Comparison of ENCODE assay signal across 27 mouse cellular contexts in genomic region chr9:110999056-110999455, GRCm38 (mm10). TPM values are rescaled to one million over a fixed set of nuclear protein-coding genes. Genes with fewer than 3 reads are reported as not detected.
A peak's percentile ranks its signal among the peaks of the same experiment; 100 is the strongest.
DNase-seq lines count a peak whose midpoint lies in the region; ATAC-seq and TF ChIP-seq lines count a peak whose summit lies in the region.
"Had no signal": no experiment of that assay in that cellular context is flagged by ENCODE, and none has a peak within 500 bp of the region (broad histone marks: within the 10 kb centered on the region; RNA-seq: fewer than 3 reads in every experiment).

No protein-coding gene starts in this region.

- no peaks in the 10 kb centered on the region for H3K9me3 ChIP-seq in hindbrain, embryonic 10.5 days
- no peaks in the 10 kb centered on the region for H3K9me3 ChIP-seq in hindbrain, embryonic 13.5 days
- H3K9me3 ChIP-seq in hindbrain, embryonic 16.5 days (ENCODE audit: control insufficient read depth, low read length), result no peaks in the 10 kb centered on the region
- H3K9me3 ChIP-seq: forebrain, embryonic 12.5 days; hindbrain, embryonic 12.5 days; limb, embryonic 15.5 days; midbrain, embryonic 15.5 days had no signal

- TF ChIP-seq POLR2A in bone marrow macrophage, adult 2 months (IDR thresholded peaks at IDR 0.05; ENCODE audit: borderline replicate concordance, low read depth, low read length), result no peak

- 92% methylated on average over 2 of the region's 2 CpGs for WGBS in hindbrain, embryonic 10.5 days
- 82% methylated on average over 2 of the region's 2 CpGs for WGBS in hindbrain, embryonic 13.5 days
- 90% methylated on average over 2 of the region's 2 CpGs for WGBS in hindbrain, embryonic 16.5 days

- no peak for TF ChIP-seq CTCF in bone marrow macrophage, adult 2 months (IDR thresholded peaks at IDR 0.05; ENCODE audit: low read depth, low read length)

- no peaks in the 10 kb centered on the region for H3K36me3 ChIP-seq in hindbrain, embryonic 10.5 days
- no peaks in the 10 kb centered on the region for H3K36me3 ChIP-seq in hindbrain, embryonic 13.5 days
- no peaks in the 10 kb centered on the region for H3K36me3 ChIP-seq in hindbrain, embryonic 16.5 days (ENCODE audit: control insufficient read depth, insufficient read depth, low read length)
- H3K36me3 ChIP-seq: forebrain, embryonic 12.5 days; hindbrain, embryonic 12.5 days; limb, embryonic 15.5 days; midbrain, embryonic 15.5 days had no signal

- H3K4me2 ChIP-seq in hindbrain, embryonic 13.5 days, result no peak overlapping the region
- H3K4me2 ChIP-seq in hindbrain, embryonic 16.5 days (ENCODE audit: low read length), result no peak overlapping the region
- H3K4me2 ChIP-seq: forebrain, embryonic 12.5 days; hindbrain, embryonic 12.5 days; limb, embryonic 15.5 days; midbrain, embryonic 15.5 days had no signal

- H3K9ac ChIP-seq in hindbrain, embryonic 13.5 days, result no peak overlapping the region
- no peak overlapping the region for H3K9ac ChIP-seq in hindbrain, embryonic 16.5 days (ENCODE audit: low read depth, low read length)
- H3K9ac ChIP-seq: forebrain, embryonic 12.5 days; hindbrain, embryonic 12.5 days; limb, embryonic 15.5 days; midbrain, embryonic 15.5 days had no signal

- peak overlapping the region; percentile 29; the same call in 1 of the 2 replicates for H3K27ac ChIP-seq in hindbrain, embryonic 10.5 days
- H3K27ac ChIP-seq in hindbrain, embryonic 13.5 days, result no peak overlapping the region
- H3K27ac ChIP-seq in bone marrow macrophage, adult 2 months (ENCODE audit: insufficient read depth, low read depth, low read length), result peak overlapping the region; percentile 21; the same call in 1 of the 2 replicates
- H3K27ac ChIP-seq in hindbrain, embryonic 16.5 days (ENCODE audit: low read depth, low read length), result no peak overlapping the region
- H3K27ac ChIP-seq: forebrain, embryonic 12.5 days; hindbrain, embryonic 12.5 days; limb, embryonic 15.5 days; midbrain, embryonic 15.5 days had no signal

- no peak for DNase-seq in hindbrain, embryonic 10.5 days (ENCODE audit: low spot score)
- DNase-seq in 416B (ENCODE audit: low read depth), result peak; percentile 12
- peak; percentile 52 for DNase-seq in lung, postnatal 10 days
- no peak for DNase-seq in cerebellum, postnatal 4 days (ENCODE audit: low spot score in 2 of 2)
- no peak for DNase-seq in layer of hippocampus, adult 18-20 months (ENCODE audit: low spot score in 2 of 2)
- DNase-seq: B cell, adult 2 months; cerebellum, adult 8-10 months; gastrocnemius, postnatal 10 days; thymus, postnatal 14 days had no signal

- no peaks in the 10 kb centered on the region for H3K27me3 ChIP-seq in hindbrain, embryonic 10.5 days (ENCODE audit: insufficient read depth, poor library complexity, severe bottlenecking)
- H3K27me3 ChIP-seq in hindbrain, embryonic 13.5 days, result no peaks in the 10 kb centered on the region
- no peaks in the 10 kb centered on the region for H3K27me3 ChIP-seq in hindbrain, embryonic 16.5 days (replicated peaks; ENCODE audit: control insufficient read depth, insufficient read depth, low read length)
- H3K27me3 ChIP-seq: forebrain, embryonic 12.5 days; hindbrain, embryonic 12.5 days; limb, embryonic 15.5 days; midbrain, embryonic 15.5 days had no signal

- H3K4me3 ChIP-seq in hindbrain, embryonic 10.5 days, result no peak overlapping the region
- H3K4me3 ChIP-seq in hindbrain, embryonic 13.5 days, result no peak overlapping the region
- no peak overlapping the region for H3K4me3 ChIP-seq in bone marrow macrophage, adult 2 months (ENCODE audit: insufficient read depth, low read length)
- H3K4me3 ChIP-seq in hindbrain, embryonic 16.5 days (ENCODE audit: low read length), result no peak overlapping the region
- H3K4me3 ChIP-seq: forebrain, embryonic 12.5 days; hindbrain, embryonic 12.5 days; limb, embryonic 15.5 days; midbrain, embryonic 15.5 days; myocyte had no signal

- ATAC-seq in hindbrain, embryonic 13.5 days (ENCODE audit: low FRiP score), result no peak
- ATAC-seq in hindbrain, embryonic 16.5 days, result no peak
- ATAC-seq: midbrain, embryonic 15.5 days had no signal

- H3K4me1 ChIP-seq in hindbrain, embryonic 10.5 days (replicated peaks), result peaks cover 16% of the 10 kb centered on the region; the same call in 1 of the 2 replicates
- H3K4me1 ChIP-seq in hindbrain, embryonic 13.5 days (replicated peaks), result peaks cover 5% of the 10 kb centered on the region; the same call in 1 of the 2 replicates
- H3K4me1 ChIP-seq in bone marrow macrophage, adult 2 months (ENCODE audit: control insufficient read depth, insufficient read depth, low read length), result peaks cover 17% of the 10 kb centered on the region
- H3K4me1 ChIP-seq in hindbrain, embryonic 16.5 days (ENCODE audit: control insufficient read depth, insufficient read depth, low read depth, low read length), result no peaks in the 10 kb centered on the region
- H3K4me1 ChIP-seq: forebrain, embryonic 12.5 days; hindbrain, embryonic 12.5 days; midbrain, embryonic 15.5 days had no signal

RNA-seq across cellular contexts. Expression of gene Rtp3, which starts 8.7 kb away (rescaled TPM):
- 0.14 TPM in 1 of 2 replicates, not detected in the other for polyA plus RNA-seq in hindbrain, embryonic 10.5 days (2016; fragmentation: Nextera tagmentation; extraction: Ambion mirVana)
- not detected in 2 replicates for polyA plus RNA-seq in hindbrain, embryonic 13.5 days (2015; fragmentation: Nextera tagmentation; extraction: Ambion mirVana)
- not detected in 2 replicates for polyA plus RNA-seq in bone marrow macrophage, adult 2 months (2012; ENCODE audit: insufficient read depth, insufficient read length, missing spikeins)
- not detected in 2 replicates for polyA plus RNA-seq in hindbrain, embryonic 16.5 days (2015; fragmentation: Nextera tagmentation; extraction: Ambion mirVana)
- total RNA-seq in layer of hippocampus, adult 18-20 months (2021), result under 1 TPM; 0.15 to 0.40 TPM
- total RNA-seq: megakaryocyte-erythroid progenitor cell, adult 5-6 weeks had no signal
- polyA plus RNA-seq: forebrain, embryonic 12.5 days; hindbrain, embryonic 12.5 days; limb, embryonic 15.5 days; midbrain, embryonic 15.5 days; myocyte; neural tube, embryonic 14.5 days had no signal

RNA-seq across cellular contexts. Expression of gene Ltf, which starts 20.0 kb away (rescaled TPM):
- 0.27 TPM in 1 of 2 replicates, not detected in the other for polyA plus RNA-seq in hindbrain, embryonic 10.5 days (2016; fragmentation: Nextera tagmentation; extraction: Ambion mirVana)
- 1.4 and 2.6 TPM in 2 replicates for polyA plus RNA-seq in hindbrain, embryonic 13.5 days (2015; fragmentation: Nextera tagmentation; extraction: Ambion mirVana)
- polyA plus RNA-seq in bone marrow macrophage, adult 2 months (2012; ENCODE audit: insufficient read depth, insufficient read length, missing spikeins), result 2.7 and 3.6 TPM in 2 replicates
- 1.0 and 1.3 TPM in 2 replicates for polyA plus RNA-seq in hindbrain, embryonic 16.5 days (2015; fragmentation: Nextera tagmentation; extraction: Ambion mirVana)
- not detected for total RNA-seq in layer of hippocampus, adult 18-20 months (2021)
- polyA plus RNA-seq: cortical plate, adult 2 months; myocyte; testis, adult 2 months had no signal

RNA-seq across cellular contexts. Expression of gene Lrrc2, which starts 47.7 kb away (rescaled TPM):
- polyA plus RNA-seq in hindbrain, embryonic 10.5 days (2016; fragmentation: Nextera tagmentation; extraction: Ambion mirVana), result 0.33 TPM in 1 of 2 replicates, not detected in the other
- 0.56 and 0.96 TPM in 2 replicates for polyA plus RNA-seq in hindbrain, embryonic 13.5 days (2015; fragmentation: Nextera tagmentation; extraction: Ambion mirVana)
- 0.15 TPM in 1 of 2 replicates, not detected in the other for polyA plus RNA-seq in bone marrow macrophage, adult 2 months (2012; ENCODE audit: insufficient read depth, insufficient read length, missing spikeins)
- polyA plus RNA-seq in hindbrain, embryonic 16.5 days (2015; fragmentation: Nextera tagmentation; extraction: Ambion mirVana), result 1.1 and 1.2 TPM in 2 replicates
- total RNA-seq in layer of hippocampus, adult 18-20 months (2021), result 1 to 10 TPM; 1.1 to 3.1 TPM
- polyA plus RNA-seq: forebrain, embryonic 12.5 days had no signal

RNA-seq across cellular contexts. Expression of gene Tdgf1, which starts 53.1 kb away (rescaled TPM):
- polyA plus RNA-seq in hindbrain, embryonic 10.5 days (2016; fragmentation: Nextera tagmentation; extraction: Ambion mirVana), result not detected in 2 replicates
- polyA plus RNA-seq in hindbrain, embryonic 13.5 days (2015; fragmentation: Nextera tagmentation; extraction: Ambion mirVana), result 0.18 and 0.19 TPM in 2 replicates
- not detected in 2 replicates for polyA plus RNA-seq in bone marrow macrophage, adult 2 months (2012; ENCODE audit: insufficient read depth, insufficient read length, missing spikeins)
- polyA plus RNA-seq in hindbrain, embryonic 16.5 days (2015; fragmentation: Nextera tagmentation; extraction: Ambion mirVana), result 0.20 and 0.28 TPM in 2 replicates
- total RNA-seq in layer of hippocampus, adult 18-20 months (2021), result 1 to 10 TPM in 1 of 2 experiments, under 1 TPM in 1; 0.18 to 1.1 TPM
- total RNA-seq: adrenal gland, postnatal 14 days; gastrocnemius, postnatal 10 days; heart, adult 8-10 months; heart, postnatal 10 days; megakaryocyte-erythroid progenitor cell, adult 5-6 weeks had no signal
- polyA plus RNA-seq: embryonic facial prominence, embryonic 11.5 days; forebrain, embryonic 12.5 days; hindbrain, embryonic 12.5 days; intestine, embryonic 14.5 days; liver, embryonic 16.5 days; midbrain, embryonic 15.5 days; myocyte had no signal

RNA-seq across cellular contexts. Expression of gene Ccrl2, which starts 58.3 kb away (rescaled TPM):
- polyA plus RNA-seq in hindbrain, embryonic 10.5 days (2016; fragmentation: Nextera tagmentation; extraction: Ambion mirVana), result 0.70 and 0.76 TPM in 2 replicates
- 0.91 and 1.3 TPM in 2 replicates for polyA plus RNA-seq in hindbrain, embryonic 13.5 days (2015; fragmentation: Nextera tagmentation; extraction: Ambion mirVana)
- 5.8 and 7.2 TPM in 2 replicates for polyA plus RNA-seq in bone marrow macrophage, adult 2 months (2012; ENCODE audit: insufficient read depth, insufficient read length, missing spikeins)
- 0.86 and 1.2 TPM in 2 replicates for polyA plus RNA-seq in hindbrain, embryonic 16.5 days (2015; fragmentation: Nextera tagmentation; extraction: Ambion mirVana)
- 1 to 10 TPM in 1 of 2 experiments, under 1 TPM in 1; 0.58 to 1.4 TPM for total RNA-seq in layer of hippocampus, adult 18-20 months (2021)

Comparison
In these comparisons a context has a peak if more than half of its experiments do, and no peak if none do; other contexts are left out.
1. H3K27ac ChIP-seq: peak in hindbrain, embryonic 10.5 days (single experiment) and bone marrow macrophage, adult 2 months (single experiment); none in hindbrain, embryonic 13.5 days (single experiment) and hindbrain, embryonic 16.5 days (single experiment).
2. DNase-seq: peak in 416B (single experiment) and lung, postnatal 10 days (single experiment); none in hindbrain, embryonic 10.5 days (single experiment), cerebellum, postnatal 4 days (0 of 2) and layer of hippocampus, adult 18-20 months (0 of 2).